Mouse (Mus musculus): Measurements from ENCODE around the gene Ddc.

GRCm38 (mm10) chr11:11898496-11898895 lies 552 bp upstream of the Ddc start:
- TF ChIP-seq POLR2A (IDR thresholded peaks at IDR 0.05; ENCODE audit: insufficient read depth, low read depth, low read length) = no peak
- no peak for TF ChIP-seq CTCF (IDR thresholded peaks at IDR 0.05)
